Mouse (Mus musculus) embryonic stem cell, embryonic (primary cell): ENCODE data around the gene Grhl3.

ENCODE experiments used
- CTCF ChIA-PET, 4 experiments: fragments of 300-600 bp in 2 of 4; fragments of 350-600 bp in 2 of 4; sonication (Branson Sonifier 250); formaldehyde crosslinking; loops; one replicate each; lab custom pipeline; 2022; ENCODE audit warnings: inconsistent platforms in 2 of 4; lab: Charles Lee
- POLR2A ChIA-PET, 4 experiments: fragments of 300-600 bp in 2 of 4; fragments of 350-600 bp in 2 of 4; sonication (Branson Sonifier 250); formaldehyde crosslinking; loops; one replicate each; lab custom pipeline; 2022; ENCODE audit warnings: antibody characterized with exemption in 4 of 4, inconsistent platforms in 1 of 4; lab: Charles Lee

The Grhl3 gene

GRCm38 (mm10) chr4:135495397-135495791 is 78.0 kb downstream of the Grhl3 start:
- POLR2A ChIA-PET = interaction anchor here in 3 of 4 experiments (0.6 to 3.2 kb wide), 24 partner anchors 8 to 572 kb away, joined by 3 to 29 read pairs (median 4); partner anchors contain the start of genes Rcan3 (in 1 of the 3) and Rsrp1 (in 1 of the 3)

GRCm38 (mm10) chr4:135494521-135495396 is 78.7 kb downstream of the Grhl3 start, which contains the start of the genes Stpg1 and Nipal3:
Stpg1 (plus strand) TSS chr4:135494790.
Nipal3 (minus strand) TSS chr4:135495038.
- ChIA-PET CTCF (interaction anchor here (0.5 to 2.7 kb wide), 97 partner anchors 9 to 1866 kb away, joined by 3 to 28 read pairs (median 5); partner anchors contain the start of genes Rcan3 (in 4 of the 4), Fuca1 (in 2 of the 4) and Man1c1 (in 1 of the 4)), POLR2A (interaction anchor here in 3 of 4 experiments (0.5 to 3.2 kb wide), 57 partner anchors 9 to 689 kb away, joined by 3 to 29 read pairs (median 4); partner anchors contain the start of genes Rcan3 (in 2 of the 3), Clic4 (in 1 of the 3) and Rsrp1 (in 1 of the 3))

More at GRCm38 (mm10) chr4:135495397-135495791, 78.0 kb downstream of the Grhl3 start:
- CTCF ChIA-PET = interaction anchor here (0.5 to 2.7 kb wide), 42 partner anchors 7 to 463 kb away, joined by 3 to 28 read pairs (median 6); partner anchors contain the start of genes Fuca1 (in 1 of the 4) and Rcan3 (in 1 of the 4)

DNA sequence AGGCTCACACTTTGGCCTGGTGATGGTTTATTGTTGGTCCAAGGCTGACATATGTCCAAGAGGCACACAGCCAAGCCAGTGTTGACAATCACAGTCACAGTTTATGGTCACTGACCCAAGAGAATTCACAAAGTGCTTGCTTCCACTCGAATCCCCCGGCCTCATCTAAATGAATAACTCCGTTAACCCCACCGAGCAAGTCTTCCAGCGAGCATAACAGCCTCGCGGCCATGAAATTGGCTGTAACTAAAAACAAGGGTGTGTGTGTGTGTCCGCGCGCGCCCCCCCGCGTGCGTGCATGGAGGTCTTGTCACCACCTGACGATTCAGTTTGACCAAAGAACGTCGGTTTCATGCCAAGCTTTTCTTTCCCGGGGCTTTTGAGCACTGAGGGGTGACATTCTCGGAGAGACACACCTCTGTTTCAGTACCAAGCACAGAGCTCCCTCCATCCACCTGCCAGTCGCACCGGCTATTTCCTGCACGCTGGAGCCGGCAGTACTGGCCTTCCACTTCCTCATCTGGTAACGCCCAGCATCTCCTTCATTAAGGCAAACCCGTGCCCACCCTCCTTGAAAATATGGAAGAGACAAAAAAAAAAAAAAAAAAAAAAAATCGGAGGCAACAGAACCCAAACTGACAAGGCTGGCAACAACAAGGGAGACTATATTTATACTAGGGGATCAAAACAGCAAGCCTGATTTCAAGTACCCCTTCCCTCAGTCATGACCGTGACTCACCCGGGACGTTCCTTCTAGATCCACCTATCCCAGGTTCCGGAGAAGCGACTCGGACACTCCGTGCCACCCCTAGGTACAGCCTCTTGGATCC is 79.5 kb downstream of the Grhl3 start:
- CTCF ChIA-PET = interaction anchor here (0.6 to 2.7 kb wide), 86 partner anchors 8 to 1867 kb away, joined by 3 to 28 read pairs (median 5); partner anchors contain the start of genes Rcan3 (in 4 of the 4), Fuca1 (in 1 of the 4) and Man1c1 (in 1 of the 4)
- POLR2A ChIA-PET = interaction anchor here (0.5 to 3.2 kb wide), 57 partner anchors 9 to 836 kb away, joined by 3 to 29 read pairs (median 4); partner anchors contain the start of genes Rcan3 (in 2 of the 4), Clic4 (in 1 of the 4) and Rsrp1 (in 1 of the 4)

GRCm38 (mm10) chr4:135493271-135493670 is 80.2 kb downstream of the Grhl3 start:
- ChIA-PET POLR2A (interaction anchor here in 3 of 4 experiments (0.7 to 3.2 kb wide), 12 partner anchors 8 to 529 kb away, joined by 3 to 29 read pairs (median 4); partner anchors contain the start of gene Clic4 (in 1 of the 3)), CTCF (interaction anchor here in 3 of 4 experiments (0.6 to 2.7 kb wide), 25 partner anchors 9 to 884 kb away, joined by 3 to 28 read pairs (median 6); partner anchors contain the start of gene Rcan3 (in 1 of the 3))
